Comparison of ENCODE assay signal across 17 mouse cellular contexts in the genomic region with DNA sequence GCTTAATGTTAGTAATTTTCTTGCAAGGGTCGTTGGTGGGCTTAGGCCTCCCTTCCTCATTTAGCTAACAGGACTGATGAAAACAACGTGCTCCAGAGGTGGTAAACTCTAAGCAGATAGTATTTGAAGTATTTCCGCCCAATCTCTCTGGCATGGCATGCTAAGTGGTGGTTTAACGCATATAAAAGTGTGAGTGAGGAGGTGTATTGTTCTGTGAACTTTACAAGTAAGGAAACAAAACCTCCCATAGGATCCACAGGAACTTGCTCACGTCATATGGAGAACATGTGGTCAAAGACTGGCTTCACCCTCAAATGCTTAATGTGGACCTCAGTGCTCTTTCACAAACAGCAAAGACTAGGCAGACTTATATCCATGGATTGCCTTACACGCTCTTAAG.
"Had no signal": no experiment of that assay in that cellular context is flagged by ENCODE, and none has a peak within 500 bp of the region (broad histone marks: within the 10 kb centered on the region; RNA-seq: fewer than 3 reads in every experiment).

No protein-coding gene starts in this region.

- H3K4me1 ChIP-seq: kidney, embryonic 15.5 days; liver, embryonic 13.5 days; lung, embryonic 15.5 days; megakaryocyte, embryonic 14.5 days; neural tube, embryonic 15.5 days had no signal

- DNase-seq: kidney, adult 2 months; kidney, postnatal 14 days; liver; liver, embryonic 13.5 days; liver, postnatal 0 days; lung, postnatal 14 days; spleen, adult 18-20 months; thymus, adult 18-20 months; thymus, postnatal 14 days had no signal

- H3K4me2 ChIP-seq: kidney, embryonic 15.5 days; liver, embryonic 13.5 days; midbrain, embryonic 11.5 days; neural tube, embryonic 15.5 days had no signal

- H3K27ac ChIP-seq: kidney, embryonic 15.5 days; left cerebral cortex, adult 2 months; liver, embryonic 13.5 days; lung, embryonic 15.5 days; macrophage; neural tube, embryonic 15.5 days had no signal

- H3K4me3 ChIP-seq: kidney, embryonic 15.5 days; left cerebral cortex, adult 2 months; liver, embryonic 13.5 days; lung, embryonic 15.5 days; megakaryocyte, embryonic 14.5 days; neural tube, embryonic 15.5 days had no signal

- H3K9ac ChIP-seq: kidney, embryonic 15.5 days; liver, embryonic 13.5 days; liver, postnatal 0 days; lung, embryonic 15.5 days; neural tube, embryonic 15.5 days had no signal

- H3K36me3 ChIP-seq: kidney, embryonic 15.5 days; liver, embryonic 13.5 days; lung, embryonic 15.5 days; neural tube, embryonic 15.5 days had no signal

- H3K27me3 ChIP-seq: kidney, embryonic 15.5 days; liver, embryonic 13.5 days; lung, embryonic 15.5 days; megakaryocyte, embryonic 14.5 days; neural tube, embryonic 15.5 days had no signal

- ATAC-seq: liver, postnatal 0 days; midbrain, embryonic 16.5 days had no signal

- H3K9me3 ChIP-seq: kidney, embryonic 15.5 days; liver, embryonic 13.5 days; lung, embryonic 15.5 days; neural tube, embryonic 15.5 days had no signal
